Mouse (Mus musculus): ENCODE measurements at regions not wholly inside any gene's neighbourhood (a gene's known extent, or its start where the extent isn't known, plus 50 kb on each side); places are given as distances from the start of the nearest gene placed in this dataset.

DNA sequence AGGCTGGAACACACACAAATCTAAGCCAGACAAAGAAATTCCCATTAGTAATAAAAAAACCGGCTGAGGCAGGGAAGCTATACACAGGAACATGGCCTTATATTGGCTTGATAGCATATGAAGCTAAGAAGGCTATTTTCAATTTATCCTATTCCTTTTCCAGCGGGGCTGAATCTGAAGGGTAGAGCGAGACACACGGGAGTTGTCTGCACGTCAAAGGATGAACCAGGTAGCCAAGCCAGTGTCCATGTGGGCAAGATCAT is 61.6 kb upstream of the Csrp2 start:
- no peak for TF ChIP-seq POLR2A (IDR thresholded peaks at IDR 0.05; ENCODE audit: extremely low read depth, insufficient read depth, low read length)
- TF ChIP-seq CTCF (IDR thresholded peaks at IDR 0.05; ENCODE audit: extremely low read depth, insufficient read depth, low read length), result no peak

Measured in cortical plate, adult 2 months (tissue).